Comparison of ENCODE assay signal across 18 mouse cellular contexts in genomic region chr14:86204582-86204981, GRCm38 (mm10).
DNase-seq lines count a peak whose midpoint lies in the region; ATAC-seq and TF ChIP-seq lines count a peak whose summit lies in the region.
"Had no signal": no experiment of that assay in that cellular context is flagged by ENCODE, and none has a peak within 500 bp of the region (broad histone marks: within the 10 kb centered on the region; RNA-seq: fewer than 3 reads in every experiment).

No protein-coding gene starts in this region.

- H3K27me3 ChIP-seq in hindbrain, embryonic 11.5 days (ENCODE audit: control insufficient read depth, insufficient read depth, low read length), result no peaks in the 10 kb centered on the region
- H3K27me3 ChIP-seq in hindbrain, embryonic 13.5 days, result no peaks in the 10 kb centered on the region
- no peaks in the 10 kb centered on the region for H3K27me3 ChIP-seq in lung, embryonic 15.5 days
- H3K27me3 ChIP-seq in lung, postnatal 0 days (replicated peaks; ENCODE audit: insufficient read depth, low read length), result no peaks in the 10 kb centered on the region
- no peaks in the 10 kb centered on the region for H3K27me3 ChIP-seq in limb, embryonic 15.5 days

- H3K9ac ChIP-seq in hindbrain, embryonic 11.5 days (ENCODE audit: low read depth, low read length), result no peak overlapping the region
- no peak overlapping the region for H3K9ac ChIP-seq in hindbrain, embryonic 13.5 days
- H3K9ac ChIP-seq in lung, embryonic 15.5 days, result no peak overlapping the region
- no peak overlapping the region for H3K9ac ChIP-seq in lung, postnatal 0 days (replicated peaks; ENCODE audit: low read depth)
- no peak overlapping the region for H3K9ac ChIP-seq in limb, embryonic 15.5 days
- H3K9ac ChIP-seq: forebrain, postnatal 0 days had no signal

- H3K9me3 ChIP-seq in hindbrain, embryonic 11.5 days (ENCODE audit: control insufficient read depth, low read length), result no peaks in the 10 kb centered on the region
- H3K9me3 ChIP-seq in hindbrain, embryonic 13.5 days, result no peaks in the 10 kb centered on the region
- no peaks in the 10 kb centered on the region for H3K9me3 ChIP-seq in lung, embryonic 15.5 days
- no peaks in the 10 kb centered on the region for H3K9me3 ChIP-seq in lung, postnatal 0 days (ENCODE audit: low read length)
- no peaks in the 10 kb centered on the region for H3K9me3 ChIP-seq in limb, embryonic 15.5 days

- TF ChIP-seq CTCF in lung, postnatal 0 days (IDR thresholded peaks at IDR 0.05), result no peak

- no peak for DNase-seq in hindbrain, embryonic 11.5 days (ENCODE audit: low spot score)
- DNase-seq in lung, postnatal 0 days (ENCODE audit: low spot score), result no peak
- DNase-seq in testis, postnatal 14 days (ENCODE audit: low spot score), result peak; percentile 5
- DNase-seq in testis, postnatal 10 days (ENCODE audit: low spot score), result no peak
- no peak for DNase-seq in urinary bladder, postnatal 25 days (ENCODE audit: low spot score)
- DNase-seq: cerebellum, adult 18-20 months; cerebellum, postnatal 36 days; forebrain, postnatal 0 days; kidney, adult 2 months; layer of hippocampus, postnatal 36 days; lung, adult 2 months; thymus, adult 18-20 months; thymus, postnatal 4 days had no signal

- no peaks in the 10 kb centered on the region for H3K4me1 ChIP-seq in hindbrain, embryonic 11.5 days (replicated peaks; ENCODE audit: control insufficient read depth, insufficient read depth, low read length)
- H3K4me1 ChIP-seq in hindbrain, embryonic 13.5 days (replicated peaks), result no peaks in the 10 kb centered on the region
- no peaks in the 10 kb centered on the region for H3K4me1 ChIP-seq in lung, embryonic 15.5 days
- H3K4me1 ChIP-seq in lung, postnatal 0 days (ENCODE audit: insufficient read depth, low read depth, low read length), result no peaks in the 10 kb centered on the region
- H3K4me1 ChIP-seq in limb, embryonic 15.5 days, result no peaks in the 10 kb centered on the region

- no peak overlapping the region for H3K27ac ChIP-seq in hindbrain, embryonic 11.5 days (ENCODE audit: low read depth, low read length)
- no peak overlapping the region for H3K27ac ChIP-seq in hindbrain, embryonic 13.5 days
- H3K27ac ChIP-seq in lung, embryonic 15.5 days, result no peak overlapping the region
- no peak overlapping the region for H3K27ac ChIP-seq in lung, postnatal 0 days (ENCODE audit: low read length)
- no peak overlapping the region for H3K27ac ChIP-seq in limb, embryonic 15.5 days
- H3K27ac ChIP-seq: macrophage had no signal

- WGBS in hindbrain, embryonic 11.5 days, result 85% methylated on average over 6 of the region's 7 CpGs
- WGBS in hindbrain, embryonic 13.5 days, result 79% methylated on average over 7 of the region's 7 CpGs
- WGBS in lung, embryonic 15.5 days, result 83% methylated on average over 6 of the region's 7 CpGs
- 90% methylated on average over 6 of the region's 7 CpGs for WGBS in lung, postnatal 0 days
- 82% methylated on average over 6 of the region's 7 CpGs for WGBS in limb, embryonic 15.5 days

- H3K4me3 ChIP-seq in hindbrain, embryonic 11.5 days (ENCODE audit: low read depth, low read length), result no peak overlapping the region
- H3K4me3 ChIP-seq in hindbrain, embryonic 13.5 days, result no peak overlapping the region
- no peak overlapping the region for H3K4me3 ChIP-seq in lung, embryonic 15.5 days
- no peak overlapping the region for H3K4me3 ChIP-seq in lung, postnatal 0 days (ENCODE audit: low read depth, low read length)
- no peak overlapping the region for H3K4me3 ChIP-seq in limb, embryonic 15.5 days
- H3K4me3 ChIP-seq: erythroblast, embryonic 14.5 days had no signal

- TF ChIP-seq EP300 in lung, postnatal 0 days (IDR thresholded peaks at IDR 0.05), result no peak

- no peak overlapping the region for H3K4me2 ChIP-seq in hindbrain, embryonic 11.5 days (replicated peaks; ENCODE audit: low read depth, low read length)
- no peak overlapping the region for H3K4me2 ChIP-seq in hindbrain, embryonic 13.5 days
- no peak overlapping the region for H3K4me2 ChIP-seq in lung, embryonic 15.5 days
- no peak overlapping the region for H3K4me2 ChIP-seq in lung, postnatal 0 days (replicated peaks; ENCODE audit: low read depth, low read length)
- no peak overlapping the region for H3K4me2 ChIP-seq in limb, embryonic 15.5 days

- 0 out of 2 replicates have a peak, but pooled peaks have one; percentile 19 for ATAC-seq in hindbrain, embryonic 11.5 days (ENCODE audit: low FRiP score)
- no peak for ATAC-seq in hindbrain, embryonic 13.5 days (ENCODE audit: low FRiP score)
- ATAC-seq in lung, embryonic 15.5 days (ENCODE audit: borderline replicate concordance, extremely low read depth, low FRiP score, low TSS enrichment), result 0 out of 2 replicates have a peak, but pooled peaks have one; percentile 31
- no peak for ATAC-seq in lung, postnatal 0 days
- peak; percentile 61; the same call in 1 of the 2 replicates for ATAC-seq in limb, embryonic 15.5 days (ENCODE audit: insufficient number of reproducible peaks, low FRiP score, low TSS enrichment, low read depth)
- ATAC-seq: forebrain, postnatal 0 days had no signal

- H3K36me3 ChIP-seq in hindbrain, embryonic 11.5 days (ENCODE audit: control insufficient read depth, insufficient read depth, low read length), result no peaks in the 10 kb centered on the region
- no peaks in the 10 kb centered on the region for H3K36me3 ChIP-seq in hindbrain, embryonic 13.5 days
- H3K36me3 ChIP-seq in lung, embryonic 15.5 days, result no peaks in the 10 kb centered on the region
- H3K36me3 ChIP-seq in lung, postnatal 0 days (ENCODE audit: insufficient read depth, low read length), result no peaks in the 10 kb centered on the region
- no peaks in the 10 kb centered on the region for H3K36me3 ChIP-seq in limb, embryonic 15.5 days

Comparison
In these comparisons a context has a peak if more than half of its experiments do, and no peak if none do; other contexts are left out.
1. ATAC-seq: peak in hindbrain, embryonic 11.5 days (single experiment), lung, embryonic 15.5 days (single experiment) and limb, embryonic 15.5 days (single experiment); none in hindbrain, embryonic 13.5 days (single experiment) and lung, postnatal 0 days (single experiment).